Mouse (Mus musculus): ENCODE results near the gene Nin. TPM values are rescaled to one million over a fixed set of nuclear protein-coding genes. Genes with fewer than 3 reads are reported as not detected.
A peak's percentile ranks its signal among the peaks of the same experiment; 100 is the strongest.

Nin gene
- polyA plus RNA-seq, 1 experiment from 2014 or later, result 7.9 TPM

GRCm38 (mm10) chr12:70111367-70112089 lies 2.0 kb downstream of the Nin start:
- Histone ChIP-seq H3K36me3 (ENCODE audit: insufficient read depth, low read length) (no peaks in the 10 kb centered on the region), H3K27ac (peak overlapping the region; percentile 92), H3K4me2 (ENCODE audit: low read length) (peak overlapping the region; percentile 100), H3K27me3 (ENCODE audit: insufficient read depth, low read length) (no peaks in the 10 kb centered on the region), H3K4me1 (replicated peaks; ENCODE audit: insufficient read depth, low read length) (peaks cover 12% of the 10 kb centered on the region; the same call in 1 of the 2 replicates), H3K4me3 (replicated peaks; ENCODE audit: low read depth, low read length) (peak overlapping the region; percentile 84), H3K9me3 (replicated peaks; ENCODE audit: low read length) (no peaks in the 10 kb centered on the region), H3K9ac (ENCODE audit: low read depth, low read length) (peak overlapping the region; percentile 94)
- ATAC-seq (replicated peaks; ENCODE audit: low FRiP score, low read depth) (peak; percentile 85), DNase-seq (ENCODE audit: low spot score) (peak; percentile 89)
- WGBS, result under 1% methylated on average over 77 of the region's 101 CpGs
- TF ChIP-seq CTCF (IDR thresholded peaks at IDR 0.05; ENCODE audit: low read depth), result no peak

- ATAC-seq (replicated peaks; ENCODE audit: low FRiP score, low read depth) (no peak; the same call in 1 of the 2 replicates), DNase-seq (ENCODE audit: low spot score) (no peak)
- Histone ChIP-seq H3K4me2 (ENCODE audit: low read length) (peak overlapping the region; percentile 100), H3K27ac (peak overlapping the region; percentile 92; the same call in 1 of the 2 replicates), H3K9me3 (replicated peaks; ENCODE audit: low read length) (no peaks in the 10 kb centered on the region), H3K36me3 (ENCODE audit: insufficient read depth, low read length) (no peaks in the 10 kb centered on the region), H3K4me3 (replicated peaks; ENCODE audit: low read depth, low read length) (peak overlapping the region; percentile 84), H3K4me1 (replicated peaks; ENCODE audit: insufficient read depth, low read length) (peaks cover 15% of the 10 kb centered on the region; the same call in 1 of the 2 replicates), H3K27me3 (ENCODE audit: insufficient read depth, low read length) (no peaks in the 10 kb centered on the region), H3K9ac (ENCODE audit: low read depth, low read length) (peak overlapping the region; percentile 94)
- no peak for TF ChIP-seq CTCF (IDR thresholded peaks at IDR 0.05; ENCODE audit: low read depth)
- WGBS, result 1% methylated on average over 16 of the region's 16 CpGs
These were observed 2.5 kb downstream of the Nin start for GRCm38 (mm10) chr12:70111117-70111366.

GRCm38 (mm10) chr12:70110375-70111116 lies 3.0 kb downstream of the Nin start:
- H3K9me3 ChIP-seq (replicated peaks; ENCODE audit: low read length), result no peaks in the 10 kb centered on the region
- H3K4me1 ChIP-seq (replicated peaks; ENCODE audit: insufficient read depth, low read length), result peaks cover 20% of the 10 kb centered on the region; the same call in 1 of the 2 replicates
- H3K36me3 ChIP-seq (ENCODE audit: insufficient read depth, low read length), result no peaks in the 10 kb centered on the region
- H3K4me2 ChIP-seq (ENCODE audit: low read length), result peak overlapping the region; percentile 100
- H3K27me3 ChIP-seq (ENCODE audit: insufficient read depth, low read length), result no peaks in the 10 kb centered on the region
- peak overlapping the region; percentile 94 for H3K9ac ChIP-seq (ENCODE audit: low read depth, low read length)
- DNase-seq (ENCODE audit: low spot score), result peak; percentile 31
- no peak overlapping the region for H3K27ac ChIP-seq
- H3K4me3 ChIP-seq (replicated peaks; ENCODE audit: low read depth, low read length), result peak overlapping the region; percentile 84
- no peak for TF ChIP-seq CTCF (IDR thresholded peaks at IDR 0.05; ENCODE audit: low read depth)
- no peak for ATAC-seq (replicated peaks; ENCODE audit: low FRiP score, low read depth)
- WGBS, result 11% methylated on average over 23 of the region's 23 CpGs

GRCm38 (mm10) chr12:70109921-70110320 lies 3.6 kb downstream of the Nin start:
- no peak for ATAC-seq (replicated peaks; ENCODE audit: low FRiP score, low read depth)
- H3K4me3 ChIP-seq (replicated peaks; ENCODE audit: low read depth, low read length), result peak overlapping the region; percentile 84
- H3K9me3 ChIP-seq (replicated peaks; ENCODE audit: low read length), result no peaks in the 10 kb centered on the region
- peaks cover 26% of the 10 kb centered on the region; the same call in 1 of the 2 replicates for H3K4me1 ChIP-seq (replicated peaks; ENCODE audit: insufficient read depth, low read length)
- H3K9ac ChIP-seq (ENCODE audit: low read depth, low read length), result no peak overlapping the region
- WGBS, result 40% methylated on average over 6 of the region's 6 CpGs
- H3K27ac ChIP-seq, result no peak overlapping the region
- TF ChIP-seq CTCF (IDR thresholded peaks at IDR 0.05; ENCODE audit: low read depth), result no peak
- H3K4me2 ChIP-seq (ENCODE audit: low read length), result peak overlapping the region; percentile 100
- DNase-seq (ENCODE audit: low spot score), result no peak
- no peaks in the 10 kb centered on the region for H3K27me3 ChIP-seq (ENCODE audit: insufficient read depth, low read length)
- H3K36me3 ChIP-seq (ENCODE audit: insufficient read depth, low read length), result no peaks in the 10 kb centered on the region

GRCm38 (mm10) chr12:70108104-70108503 lies 5.4 kb downstream of the Nin start:
- no peak for DNase-seq (ENCODE audit: low spot score)

GRCm38 (mm10) chr12:70106508-70106907 lies 7.0 kb downstream of the Nin start:
- DNase-seq (ENCODE audit: low spot score), result peak; percentile 35
- peaks cover 28% of the 10 kb centered on the region; the same call in 1 of the 2 replicates for H3K4me1 ChIP-seq (replicated peaks; ENCODE audit: insufficient read depth, low read length)
- H3K4me3 ChIP-seq (replicated peaks; ENCODE audit: low read depth, low read length), result no peak overlapping the region
- no peak overlapping the region for H3K4me2 ChIP-seq (ENCODE audit: low read length)
- no peak overlapping the region for H3K9ac ChIP-seq (ENCODE audit: low read depth, low read length)
- H3K27me3 ChIP-seq (ENCODE audit: insufficient read depth, low read length), result no peaks in the 10 kb centered on the region
- no peak for ATAC-seq (replicated peaks; ENCODE audit: low FRiP score, low read depth)
- TF ChIP-seq CTCF (IDR thresholded peaks at IDR 0.05; ENCODE audit: low read depth), result no peak
- peak overlapping the region; percentile 39; the same call in 1 of the 2 replicates for H3K27ac ChIP-seq
- WGBS, result 44% methylated on average over 9 of the region's 9 CpGs
- no peaks in the 10 kb centered on the region for H3K9me3 ChIP-seq (replicated peaks; ENCODE audit: low read length)
- no peaks in the 10 kb centered on the region for H3K36me3 ChIP-seq (ENCODE audit: insufficient read depth, low read length)

More at GRCm38 (mm10) chr12:70108104-70108503, 5.4 kb downstream of the Nin start:
- TF ChIP-seq CTCF (IDR thresholded peaks at IDR 0.05; ENCODE audit: low read depth), result no peak
- no peak overlapping the region for H3K27ac ChIP-seq
- no peaks in the 10 kb centered on the region for H3K36me3 ChIP-seq (ENCODE audit: insufficient read depth, low read length)
- H3K4me1 ChIP-seq (replicated peaks; ENCODE audit: insufficient read depth, low read length), result peaks cover 28% of the 10 kb centered on the region; the same call in 1 of the 2 replicates
- H3K4me3 ChIP-seq (replicated peaks; ENCODE audit: low read depth, low read length), result no peak overlapping the region
- H3K4me2 ChIP-seq (ENCODE audit: low read length), result no peak overlapping the region
- WGBS, result 42% methylated on average over 2 of the region's 2 CpGs
- ATAC-seq (replicated peaks; ENCODE audit: low FRiP score, low read depth), result no peak
- H3K9ac ChIP-seq (ENCODE audit: low read depth, low read length), result no peak overlapping the region
- H3K27me3 ChIP-seq (ENCODE audit: insufficient read depth, low read length), result no peaks in the 10 kb centered on the region
- no peaks in the 10 kb centered on the region for H3K9me3 ChIP-seq (replicated peaks; ENCODE audit: low read length)

All from kidney, postnatal 0 days (tissue).